Mouse (Mus musculus): ENCODE measurements around the gene Mthfsl.

GRCm38 (mm10) chr9:88709304-88709703 is 10.8 kb downstream of the Mthfsl start:
- TF ChIP-seq CTCF (IDR thresholded peaks at IDR 0.05; ENCODE audit: low read depth, low read length), result no peak
- no peak for TF ChIP-seq POLR2A (IDR thresholded peaks at IDR 0.05; ENCODE audit: borderline replicate concordance, low read depth, low read length)

Data from bone marrow macrophage, adult 2 months (primary cell).